Mouse (Mus musculus): ENCODE results near the gene Abcb9. TPM values are rescaled to one million over a fixed set of nuclear protein-coding genes. Genes with fewer than 3 reads are reported as not detected.

The Abcb9 gene
- polyA plus RNA-seq, 1 experiment = 0.46 TPM

GRCm38 (mm10) chr5:124022365-124022764 lies 73.2 kb downstream of the Abcb9 start:
- H3K79me3 ChIP-seq (ENCODE audit: low read depth) = peaks cover 99% of the 10 kb centered on the region
- no peaks in the 10 kb centered on the region for H3K27me3 ChIP-seq (ENCODE audit: control insufficient read depth, insufficient read depth, insufficient read length)
- TF ChIP-seq CEBPB (IDR thresholded peaks at IDR 0.05; ENCODE audit: low read depth) (no peak), FOSL1 (IDR thresholded peaks at IDR 0.05; ENCODE audit: insufficient read depth, low read length, poor library complexity, severe bottlenecking) (no peak), MAX (IDR thresholded peaks at IDR 0.05) (no peak), USF1 (IDR thresholded peaks at IDR 0.05; ENCODE audit: low read depth) (no peak), CTCF (IDR thresholded peaks at IDR 0.05; ENCODE audit: control insufficient read depth, insufficient read depth, insufficient read length) (no peak), MYOG (IDR thresholded peaks at IDR 0.05; ENCODE audit: control insufficient read depth, extremely low read depth, insufficient read length) (no peak), MYOD1 (IDR thresholded peaks at IDR 0.05; ENCODE audit: control insufficient read depth, insufficient read length, low read depth) (no peak)
- no peak overlapping the region for H3K4me3 ChIP-seq (ENCODE audit: insufficient read depth, poor library complexity, severe bottlenecking)
- no peak overlapping the region for H3ac ChIP-seq (ENCODE audit: control insufficient read depth, insufficient read length, low read depth)
- peaks cover 49% of the 10 kb centered on the region for H3K36me3 ChIP-seq (ENCODE audit: control insufficient read depth, insufficient read depth)
- H3K79me2 ChIP-seq (ENCODE audit: control insufficient read depth, insufficient read depth) = peaks cover 100% of the 10 kb centered on the region

DNA sequence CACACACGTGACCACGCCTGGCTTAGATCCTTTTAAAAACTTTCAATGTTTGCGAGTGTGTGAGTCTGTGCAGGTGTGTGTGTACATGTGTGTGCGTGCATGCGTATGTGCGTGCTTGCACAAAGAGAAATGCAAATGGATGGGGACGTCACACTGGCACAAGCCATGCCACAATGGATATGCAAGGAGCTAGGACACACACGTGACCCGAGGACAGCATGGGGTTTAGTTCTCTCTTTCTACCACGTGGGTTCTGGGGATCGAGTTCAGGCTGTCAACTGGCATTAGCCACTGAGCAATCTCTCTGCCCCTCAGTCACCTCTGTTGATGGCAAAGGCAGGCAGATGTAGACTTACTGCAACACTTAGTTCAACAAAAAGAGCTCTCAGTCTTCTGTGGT lies 73.9 kb downstream of the Abcb9 start:
- Histone ChIP-seq H3ac (ENCODE audit: control insufficient read depth, insufficient read length, low read depth) (no peak overlapping the region), H3K36me3 (ENCODE audit: control insufficient read depth, insufficient read depth) (peaks cover 45% of the 10 kb centered on the region), H3K27me3 (ENCODE audit: control insufficient read depth, insufficient read depth, insufficient read length) (no peaks in the 10 kb centered on the region), H3K79me3 (ENCODE audit: low read depth) (peaks cover 100% of the 10 kb centered on the region), H3K79me2 (ENCODE audit: control insufficient read depth, insufficient read depth) (peaks cover 100% of the 10 kb centered on the region), H3K4me3 (ENCODE audit: insufficient read depth, poor library complexity, severe bottlenecking) (no peak overlapping the region)
- no peak for TF ChIP-seq FOSL1 (IDR thresholded peaks at IDR 0.05; ENCODE audit: insufficient read depth, low read length, poor library complexity, severe bottlenecking)

- Histone ChIP-seq H3K36me3 (ENCODE audit: control insufficient read depth, insufficient read depth) (peaks cover 40% of the 10 kb centered on the region), H3K4me3 (ENCODE audit: insufficient read depth, poor library complexity, severe bottlenecking) (no peak overlapping the region)
- no peak for TF ChIP-seq MAX (IDR thresholded peaks at IDR 0.05)
- TF ChIP-seq CTCF (IDR thresholded peaks at IDR 0.05; ENCODE audit: control insufficient read depth, insufficient read depth, insufficient read length) = no peak
- no peak for TF ChIP-seq MYOG (IDR thresholded peaks at IDR 0.05; ENCODE audit: control insufficient read depth, extremely low read depth, insufficient read length)
- no peak for TF ChIP-seq CEBPB (IDR thresholded peaks at IDR 0.05; ENCODE audit: low read depth)
- TF ChIP-seq USF1 (IDR thresholded peaks at IDR 0.05; ENCODE audit: low read depth) = no peak
- TF ChIP-seq FOSL1 (IDR thresholded peaks at IDR 0.05; ENCODE audit: insufficient read depth, low read length, poor library complexity, severe bottlenecking) = no peak
- TF ChIP-seq MYOD1 (IDR thresholded peaks at IDR 0.05; ENCODE audit: control insufficient read depth, insufficient read length, low read depth) = no peak
Observed at GRCm38 (mm10) chr5:124021148-124021547, 74.5 kb downstream of the Abcb9 start.

GRCm38 (mm10) chr5:124019348-124020216 lies 76.0 kb downstream of the Abcb9 start:
- no peak overlapping the region for H3K4me3 ChIP-seq (ENCODE audit: insufficient read depth, poor library complexity, severe bottlenecking)
- peaks cover 98% of the 10 kb centered on the region for H3K79me3 ChIP-seq (ENCODE audit: low read depth)
- TF ChIP-seq CEBPB (IDR thresholded peaks at IDR 0.05; ENCODE audit: low read depth) (no peak), MYOD1 (IDR thresholded peaks at IDR 0.05; ENCODE audit: control insufficient read depth, insufficient read length, low read depth) (no peak), MYOG (IDR thresholded peaks at IDR 0.05; ENCODE audit: control insufficient read depth, extremely low read depth, insufficient read length) (no peak), FOSL1 (IDR thresholded peaks at IDR 0.05; ENCODE audit: insufficient read depth, low read length, poor library complexity, severe bottlenecking) (no peak), CTCF (IDR thresholded peaks at IDR 0.05; ENCODE audit: control insufficient read depth, insufficient read depth, insufficient read length) (no peak), MAX (IDR thresholded peaks at IDR 0.05) (no peak), USF1 (IDR thresholded peaks at IDR 0.05; ENCODE audit: low read depth) (no peak)
- H3ac ChIP-seq (ENCODE audit: control insufficient read depth, insufficient read length, low read depth) = no peak overlapping the region
- peaks cover 100% of the 10 kb centered on the region for H3K79me2 ChIP-seq (ENCODE audit: control insufficient read depth, insufficient read depth)
- no peaks in the 10 kb centered on the region for H3K27me3 ChIP-seq (ENCODE audit: control insufficient read depth, insufficient read depth, insufficient read length)
- peaks cover 37% of the 10 kb centered on the region for H3K36me3 ChIP-seq (ENCODE audit: control insufficient read depth, insufficient read depth)

More at GRCm38 (mm10) chr5:124021148-124021547, 74.5 kb downstream of the Abcb9 start:
- Histone ChIP-seq H3K27me3 (ENCODE audit: control insufficient read depth, insufficient read depth, insufficient read length) (no peaks in the 10 kb centered on the region), H3ac (ENCODE audit: control insufficient read depth, insufficient read length, low read depth) (no peak overlapping the region), H3K79me3 (ENCODE audit: low read depth) (peaks cover 100% of the 10 kb centered on the region), H3K79me2 (ENCODE audit: control insufficient read depth, insufficient read depth) (peaks cover 100% of the 10 kb centered on the region)

DNA sequence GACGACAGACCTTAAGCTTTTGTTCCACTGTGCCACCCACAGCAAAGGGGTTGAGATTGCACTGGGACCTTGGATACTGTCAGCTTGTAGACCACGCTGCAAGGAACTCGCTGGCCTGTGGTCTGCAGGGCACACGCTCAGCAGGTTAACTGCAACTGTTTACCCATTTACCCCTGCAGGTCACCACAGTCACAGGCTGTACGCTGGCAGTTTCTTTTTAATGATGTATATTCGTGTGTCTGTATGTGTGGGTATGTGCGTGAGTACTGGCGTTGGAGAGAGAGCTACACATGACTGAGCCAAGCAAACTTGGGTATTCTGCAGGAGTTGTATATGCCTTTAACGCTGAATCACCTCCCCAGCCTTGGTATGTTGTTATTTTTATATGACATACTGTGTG lies 76.9 kb downstream of the Abcb9 start:
- H3K36me3 ChIP-seq (ENCODE audit: control insufficient read depth, insufficient read depth) = peaks cover 37% of the 10 kb centered on the region
- no peak overlapping the region for H3K4me3 ChIP-seq (ENCODE audit: insufficient read depth, poor library complexity, severe bottlenecking)
- no peak overlapping the region for H3ac ChIP-seq (ENCODE audit: control insufficient read depth, insufficient read length, low read depth)
- no peaks in the 10 kb centered on the region for H3K27me3 ChIP-seq (ENCODE audit: control insufficient read depth, insufficient read depth, insufficient read length)
- TF ChIP-seq MYOG (IDR thresholded peaks at IDR 0.05; ENCODE audit: control insufficient read depth, extremely low read depth, insufficient read length) (no peak), USF1 (IDR thresholded peaks at IDR 0.05; ENCODE audit: low read depth) (no peak), FOSL1 (IDR thresholded peaks at IDR 0.05; ENCODE audit: insufficient read depth, low read length, poor library complexity, severe bottlenecking) (no peak), MYOD1 (IDR thresholded peaks at IDR 0.05; ENCODE audit: control insufficient read depth, insufficient read length, low read depth) (no peak), MAX (IDR thresholded peaks at IDR 0.05) (no peak), CTCF (IDR thresholded peaks at IDR 0.05; ENCODE audit: control insufficient read depth, insufficient read depth, insufficient read length) (no peak), CEBPB (IDR thresholded peaks at IDR 0.05; ENCODE audit: low read depth) (no peak)
- H3K79me3 ChIP-seq (ENCODE audit: low read depth) = peaks cover 98% of the 10 kb centered on the region
- peaks cover 100% of the 10 kb centered on the region for H3K79me2 ChIP-seq (ENCODE audit: control insufficient read depth, insufficient read depth)

All from C2C12 (cell line).